Mouse (Mus musculus): ENCODE results near the gene Bola2.

- no peak for TF ChIP-seq EP300 (IDR thresholded peaks at IDR 0.05; ENCODE audit: low read depth)
- TF ChIP-seq CTCF (IDR thresholded peaks at IDR 0.05; ENCODE audit: low read depth): no peak
These were observed 27.6 kb upstream of the Bola2 start for GRCm38 (mm10) chr7:126667495-126668090.
